Mouse (Mus musculus): ENCODE measurements around the gene Pnpla5. TPM values are rescaled to one million over a fixed set of nuclear protein-coding genes. Genes with fewer than 3 reads are reported as not detected.

Pnpla5 gene
- polyA plus RNA-seq, 1 experiment = not detected

DNA sequence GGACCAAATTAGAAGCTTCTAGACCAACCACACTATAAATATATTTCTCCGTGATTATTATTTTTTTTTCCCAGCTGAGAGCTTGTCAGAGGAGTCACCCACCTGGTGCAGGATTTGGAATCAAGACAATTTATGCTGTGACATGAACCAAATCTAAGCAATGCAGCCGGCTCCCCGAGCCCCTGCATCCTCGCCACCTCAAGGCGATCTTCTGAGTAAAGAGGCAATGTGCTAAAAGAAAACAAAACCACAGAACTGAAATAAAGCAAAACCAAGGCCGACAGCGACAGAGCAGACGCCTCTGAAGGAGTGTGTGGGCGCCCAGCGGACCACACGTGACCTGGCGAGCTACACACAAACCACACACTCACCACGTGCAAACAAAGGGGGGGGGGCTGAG lies 44.3 kb downstream of the Pnpla5 start:
- TF ChIP-seq POLR2A (IDR thresholded peaks at IDR 0.05; ENCODE audit: insufficient read depth, low read depth, low read length) (no peak), CTCF (IDR thresholded peaks at IDR 0.05; ENCODE audit: insufficient read depth, low read depth, low read length) (no peak)
- 28% methylated on average over 13 of the region's 13 CpGs for whole genome bisulfite sequencing
- Histone ChIP-seq H3K27ac (ENCODE audit: insufficient read depth, low read depth, low read length) (peak overlapping the region; percentile 35; the same call in 1 of the 2 replicates), H3K4me3 (ENCODE audit: insufficient read depth, low read depth, low read length) (no peak overlapping the region), H3K4me1 (ENCODE audit: control insufficient read depth, insufficient read depth, low read length) (peaks cover 41% of the 10 kb centered on the region)

DNA sequence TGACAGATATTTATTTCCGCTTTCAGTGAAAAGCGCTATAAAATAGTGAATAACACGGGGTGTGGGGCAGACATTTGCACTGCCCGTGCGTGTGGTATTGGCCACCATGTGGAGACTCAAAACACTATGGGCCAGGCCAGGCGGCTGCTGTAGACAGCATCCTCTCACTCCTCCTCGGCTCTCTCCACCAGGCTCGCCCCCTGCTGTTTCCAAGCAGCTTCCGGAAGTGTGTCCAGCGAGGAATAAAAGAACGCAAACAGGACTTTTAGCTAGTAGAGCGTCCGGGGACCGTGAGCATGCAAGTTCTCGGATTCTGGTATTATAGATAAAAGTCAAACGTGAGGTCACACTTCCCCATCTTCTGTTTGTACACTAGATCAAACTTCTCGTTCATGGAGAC lies 45.8 kb downstream of the Pnpla5 start:
- 65% methylated on average over 17 of the region's 17 CpGs for WGBS
- Histone ChIP-seq H3K4me3 (ENCODE audit: insufficient read depth, low read depth, low read length) (no peak overlapping the region), H3K4me1 (ENCODE audit: control insufficient read depth, insufficient read depth, low read length) (peaks cover 44% of the 10 kb centered on the region), H3K27ac (ENCODE audit: insufficient read depth, low read depth, low read length) (no peak overlapping the region)
- TF ChIP-seq CTCF (IDR thresholded peaks at IDR 0.05; ENCODE audit: insufficient read depth, low read depth, low read length) (no peak), POLR2A (IDR thresholded peaks at IDR 0.05; ENCODE audit: insufficient read depth, low read depth, low read length) (no peak)

DNA sequence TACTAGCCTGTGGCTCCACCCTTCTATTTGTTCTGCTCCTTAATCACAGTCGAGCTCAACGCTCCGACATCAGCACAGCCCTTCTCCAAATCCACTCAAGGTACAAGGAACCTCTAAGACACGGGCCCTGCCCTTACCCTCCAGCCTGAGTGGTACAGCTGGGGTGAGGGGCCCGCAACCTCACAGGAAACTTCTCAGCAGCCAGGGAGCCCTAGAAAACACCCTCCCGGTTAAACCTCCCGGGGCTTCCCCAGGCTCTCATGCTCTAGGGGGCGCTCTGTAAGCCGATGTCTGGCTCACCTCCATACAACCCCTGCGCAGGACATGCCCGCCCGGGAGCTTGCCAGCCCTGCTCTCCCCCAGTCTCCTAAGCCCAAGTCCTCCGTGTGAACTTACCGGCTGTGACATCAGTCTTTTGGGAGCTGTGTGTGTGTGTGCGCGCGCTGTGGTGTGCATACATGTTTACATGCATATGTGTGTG lies 48.2 kb downstream of the Pnpla5 start:
- 25% methylated on average over 17 of the region's 17 CpGs for WGBS
- no peak for TF ChIP-seq POLR2A (IDR thresholded peaks at IDR 0.05; ENCODE audit: insufficient read depth, low read depth, low read length)
- TF ChIP-seq CTCF (IDR thresholded peaks at IDR 0.05; ENCODE audit: insufficient read depth, low read depth, low read length) = no peak
- H3K4me1 ChIP-seq (ENCODE audit: control insufficient read depth, insufficient read depth, low read length) = peaks cover 43% of the 10 kb centered on the region
- H3K27ac ChIP-seq (ENCODE audit: insufficient read depth, low read depth, low read length) = no peak overlapping the region
- H3K4me3 ChIP-seq (ENCODE audit: insufficient read depth, low read depth, low read length) = no peak overlapping the region

DNA sequence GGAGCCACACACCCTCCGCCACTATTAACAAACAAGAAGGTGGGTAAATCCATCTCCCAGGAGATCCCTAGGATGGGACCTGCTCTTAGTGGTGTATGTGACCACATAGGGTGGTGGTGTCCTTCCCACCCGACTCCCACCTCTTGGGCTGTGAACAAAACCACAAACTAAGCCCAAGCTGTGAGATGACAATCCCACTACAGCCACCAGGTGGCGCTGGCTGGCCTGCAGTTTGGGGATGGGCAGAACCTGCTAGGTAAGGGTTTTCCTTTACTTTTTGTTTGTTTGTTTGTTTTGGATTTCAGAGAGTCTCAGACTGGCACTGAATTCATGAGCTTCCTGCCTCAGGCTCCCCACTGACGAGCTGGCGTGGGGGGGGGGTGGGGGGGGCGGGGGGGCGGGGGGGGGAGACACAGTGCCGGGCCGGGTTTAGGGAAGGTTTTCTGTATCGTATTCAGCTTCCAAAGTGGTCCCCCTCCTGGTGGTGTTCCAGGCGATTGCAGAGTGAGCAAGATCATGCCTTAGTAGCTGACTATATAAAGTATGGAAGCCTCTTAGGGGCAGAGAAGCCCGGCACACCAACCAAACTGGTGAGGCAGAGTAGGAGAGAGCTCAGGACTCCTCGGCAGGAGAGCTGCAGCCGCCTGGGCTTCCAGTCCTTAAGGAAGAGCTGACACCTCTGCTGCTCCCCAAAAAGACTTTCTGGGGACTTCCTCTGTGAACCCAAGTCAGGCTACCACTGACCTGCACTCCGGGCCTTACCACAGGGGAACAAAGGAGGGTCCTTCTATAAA lies 48.9 kb downstream of the Pnpla5 start:
- Histone ChIP-seq H3K4me1 (ENCODE audit: control insufficient read depth, insufficient read depth, low read length) (peaks cover 41% of the 10 kb centered on the region), H3K4me3 (ENCODE audit: insufficient read depth, low read depth, low read length) (no peak overlapping the region), H3K27ac (ENCODE audit: insufficient read depth, low read depth, low read length) (no peak overlapping the region)
- TF ChIP-seq CTCF (IDR thresholded peaks at IDR 0.05; ENCODE audit: insufficient read depth, low read depth, low read length) (peak; percentile 83), POLR2A (IDR thresholded peaks at IDR 0.05; ENCODE audit: insufficient read depth, low read depth, low read length) (no peak)
- 9% methylated on average over 15 of the region's 15 CpGs for WGBS

DNA sequence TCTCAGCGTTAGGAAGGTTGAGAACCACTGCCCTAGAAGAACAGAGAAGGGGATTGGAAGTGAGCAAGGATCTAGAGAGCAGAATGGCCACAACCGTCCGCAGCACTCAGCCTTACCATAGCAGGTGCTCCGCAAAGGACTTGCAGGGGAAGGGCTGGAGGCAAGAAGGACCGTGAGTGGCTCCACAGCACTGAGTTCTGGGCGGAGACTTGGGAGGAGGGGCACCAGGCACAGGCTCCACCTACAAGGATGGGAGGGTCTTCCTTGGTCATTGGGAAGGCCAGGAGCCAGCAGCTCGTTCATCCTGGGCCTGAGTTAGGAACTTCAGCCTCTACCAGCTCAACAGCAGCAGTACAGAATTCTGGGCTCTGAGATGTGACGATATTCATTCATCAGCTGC lies 49.9 kb downstream of the Pnpla5 start:
- no peak overlapping the region for H3K27ac ChIP-seq (ENCODE audit: insufficient read depth, low read depth, low read length)
- 56% methylated on average over 8 of the region's 8 CpGs for WGBS
- H3K4me3 ChIP-seq (ENCODE audit: insufficient read depth, low read depth, low read length) = no peak overlapping the region
- no peak for TF ChIP-seq POLR2A (IDR thresholded peaks at IDR 0.05; ENCODE audit: insufficient read depth, low read depth, low read length)
- no peak for TF ChIP-seq CTCF (IDR thresholded peaks at IDR 0.05; ENCODE audit: insufficient read depth, low read depth, low read length)
- peaks cover 40% of the 10 kb centered on the region for H3K4me1 ChIP-seq (ENCODE audit: control insufficient read depth, insufficient read depth, low read length)

DNA sequence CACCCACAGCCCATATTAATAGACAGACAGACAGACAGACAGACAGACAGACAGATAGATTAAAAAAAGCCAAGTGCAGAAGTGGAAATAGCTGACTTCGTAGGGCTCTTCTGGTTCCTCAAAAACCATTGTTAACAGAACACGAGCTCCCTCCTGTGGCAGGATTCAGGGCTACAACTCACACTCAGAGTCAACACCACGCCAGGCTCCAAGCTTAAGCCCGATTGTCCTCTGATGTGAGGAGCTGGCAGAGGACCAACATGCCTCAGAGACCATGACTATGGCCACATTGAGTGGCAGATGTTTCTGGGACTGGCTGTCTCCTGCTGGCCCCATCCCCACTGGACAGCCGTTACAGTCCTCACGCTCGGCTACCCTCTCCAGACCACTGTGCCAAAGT lies 50.7 kb downstream of the Pnpla5 start:
- H3K27ac ChIP-seq (ENCODE audit: insufficient read depth, low read depth, low read length) = no peak overlapping the region
- H3K4me1 ChIP-seq (ENCODE audit: control insufficient read depth, insufficient read depth, low read length) = peaks cover 36% of the 10 kb centered on the region
- WGBS = 13% methylated on average over 7 of the region's 7 CpGs
- H3K4me3 ChIP-seq (ENCODE audit: insufficient read depth, low read depth, low read length) = no peak overlapping the region
- no peak for TF ChIP-seq POLR2A (IDR thresholded peaks at IDR 0.05; ENCODE audit: insufficient read depth, low read depth, low read length)
- TF ChIP-seq CTCF (IDR thresholded peaks at IDR 0.05; ENCODE audit: insufficient read depth, low read depth, low read length) = peak; percentile 42; the same call in 1 of the 2 replicates

DNA sequence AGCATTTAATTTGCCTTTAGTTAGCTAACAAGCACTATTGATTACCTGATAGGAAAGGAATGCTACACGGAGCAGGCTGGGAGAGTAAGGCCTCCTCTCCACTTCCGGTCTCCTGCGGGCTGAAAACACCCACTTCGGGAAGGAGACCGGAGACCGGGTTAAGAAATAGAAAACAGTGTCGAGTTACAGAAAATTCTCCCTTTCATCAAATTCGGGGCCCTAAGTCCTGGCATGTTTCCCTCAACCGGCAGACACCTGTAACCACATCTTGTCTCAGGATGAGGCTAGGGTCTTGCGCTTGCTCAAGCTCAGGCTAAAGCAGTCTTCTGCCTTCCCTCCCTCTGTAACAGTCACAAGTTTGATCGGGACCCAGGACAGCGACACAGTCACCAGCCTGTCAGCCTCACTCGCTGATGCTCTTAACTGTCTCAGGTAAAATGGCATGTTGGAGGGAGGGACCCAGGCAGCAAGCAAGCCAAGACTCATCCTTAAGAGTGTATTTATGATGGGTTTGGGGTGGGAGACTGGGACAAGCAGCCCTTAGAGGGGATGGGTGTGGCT lies 52.8 kb downstream of the Pnpla5 start:
- Histone ChIP-seq H3K27ac (ENCODE audit: insufficient read depth, low read depth, low read length) (no peak overlapping the region), H3K4me3 (ENCODE audit: insufficient read depth, low read depth, low read length) (no peak overlapping the region), H3K4me1 (ENCODE audit: control insufficient read depth, insufficient read depth, low read length) (peaks cover 22% of the 10 kb centered on the region)
- 30% methylated on average over 13 of the region's 13 CpGs for WGBS
- TF ChIP-seq POLR2A (IDR thresholded peaks at IDR 0.05; ENCODE audit: insufficient read depth, low read depth, low read length) (no peak), CTCF (IDR thresholded peaks at IDR 0.05; ENCODE audit: insufficient read depth, low read depth, low read length) (no peak)

DNA sequence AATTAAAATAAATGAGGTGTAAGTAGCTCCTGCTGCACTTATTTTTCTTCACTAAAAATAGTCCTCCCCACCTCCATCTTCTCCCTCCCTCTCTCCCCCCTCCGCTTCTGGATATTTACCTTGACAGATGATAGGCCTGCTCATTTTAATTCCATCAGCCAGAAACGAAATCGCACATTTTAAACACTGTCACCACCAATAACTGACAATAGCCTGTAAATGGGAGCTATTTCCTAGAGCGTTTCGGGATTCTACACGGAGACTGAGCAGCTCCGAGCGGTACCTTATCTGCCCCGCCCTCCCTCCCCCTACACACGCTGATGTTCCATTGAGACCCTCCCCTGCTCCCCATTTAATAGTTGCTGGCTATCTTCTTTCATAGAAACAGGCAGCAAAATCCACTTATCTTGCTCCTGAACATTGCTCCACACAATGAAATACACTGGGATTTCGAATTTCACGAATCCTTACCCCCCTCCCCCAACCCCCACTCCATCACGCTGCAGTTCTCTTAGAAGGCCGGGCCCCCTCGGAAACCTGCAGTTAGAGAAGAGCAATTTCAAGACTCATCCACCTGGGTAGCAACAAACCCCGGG lies 53.4 kb downstream of the Pnpla5 start:
- peaks cover 20% of the 10 kb centered on the region for H3K4me1 ChIP-seq (ENCODE audit: control insufficient read depth, insufficient read depth, low read length)
- H3K4me3 ChIP-seq (ENCODE audit: insufficient read depth, low read depth, low read length) = no peak overlapping the region
- 14% methylated on average over 16 of the region's 16 CpGs for WGBS
- no peak overlapping the region for H3K27ac ChIP-seq (ENCODE audit: insufficient read depth, low read depth, low read length)
- TF ChIP-seq CTCF (IDR thresholded peaks at IDR 0.05; ENCODE audit: insufficient read depth, low read depth, low read length) (no peak), POLR2A (IDR thresholded peaks at IDR 0.05; ENCODE audit: insufficient read depth, low read depth, low read length) (no peak)

DNA sequence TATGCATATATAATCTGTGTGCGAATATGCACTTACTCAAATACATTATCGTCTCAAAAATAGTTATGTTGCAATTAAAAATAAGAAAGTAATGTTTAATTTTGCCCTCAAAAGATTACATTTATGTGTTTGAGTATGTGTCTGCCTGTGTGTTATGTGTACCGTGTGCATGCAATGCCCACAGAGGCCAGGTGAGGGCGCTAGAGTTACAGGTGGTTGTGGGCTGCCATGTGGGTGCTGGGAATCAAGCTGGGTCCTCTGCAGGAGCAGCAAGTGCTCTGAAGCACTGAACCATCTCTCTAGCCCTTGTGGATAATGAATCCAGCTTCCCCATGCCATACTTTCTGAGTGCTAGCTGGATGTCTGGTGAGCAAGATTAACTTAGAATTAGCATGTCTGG lies 57.3 kb downstream of the Pnpla5 start:
- TF ChIP-seq CTCF (IDR thresholded peaks at IDR 0.05; ENCODE audit: insufficient read depth, low read depth, low read length) (no peak), POLR2A (IDR thresholded peaks at IDR 0.05; ENCODE audit: insufficient read depth, low read depth, low read length) (no peak)
- no peak overlapping the region for H3K4me3 ChIP-seq (ENCODE audit: insufficient read depth, low read depth, low read length)
- no peak overlapping the region for H3K27ac ChIP-seq (ENCODE audit: insufficient read depth, low read depth, low read length)
- peaks cover 14% of the 10 kb centered on the region for H3K4me1 ChIP-seq (ENCODE audit: control insufficient read depth, insufficient read depth, low read length)
- 70% methylated on average over 4 of the region's 4 CpGs for WGBS
